Mouse (Mus musculus): Measurements from ENCODE around the gene Gm49387. TPM values are rescaled to one million over a fixed set of nuclear protein-coding genes. Genes with fewer than 3 reads are reported as not detected.

Gm49387 gene
- polyA plus RNA-seq, 1 experiment, result not detected

DNA sequence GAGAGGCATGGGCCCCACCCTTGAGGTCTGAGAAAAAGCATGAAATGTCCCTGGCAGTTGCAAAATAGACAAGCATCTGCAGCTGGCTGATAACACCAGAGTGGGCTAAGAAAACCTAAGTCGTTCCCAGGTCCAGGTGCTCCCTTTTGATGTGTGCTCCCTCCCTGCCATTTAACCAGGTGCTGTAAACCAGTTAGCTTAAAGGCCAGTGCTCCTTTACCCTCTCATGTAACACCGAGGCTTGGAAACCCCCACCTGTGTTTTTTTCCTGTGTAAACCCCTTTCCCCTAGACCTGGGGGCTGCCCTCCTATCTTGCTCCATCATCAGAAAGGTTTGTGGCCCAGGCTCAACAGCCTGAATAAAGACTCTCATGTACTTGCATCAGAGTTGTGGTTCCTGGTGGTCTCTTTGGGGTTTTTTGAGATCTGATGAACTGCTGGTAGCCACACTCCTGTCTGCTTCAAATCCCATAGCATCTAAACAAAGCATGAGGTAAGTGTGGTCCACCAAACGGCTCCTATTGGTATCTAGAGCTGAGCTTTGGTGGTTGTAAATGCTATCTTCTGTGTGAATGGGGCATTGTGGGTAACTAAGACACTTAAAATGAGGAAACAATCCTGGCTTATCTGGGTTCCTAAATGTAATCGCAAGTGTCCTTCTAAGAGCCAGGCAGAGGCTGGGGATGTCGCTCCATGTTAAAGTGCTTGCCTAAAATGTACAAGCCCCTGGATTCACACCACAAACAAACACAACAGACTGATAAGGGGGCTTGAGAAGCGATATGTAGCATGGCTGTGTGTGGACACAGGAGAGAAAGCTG is 70.3 kb downstream of the Gm49387 start:
- peaks cover 48% of the 10 kb centered on the region for H3K4me1 ChIP-seq (ENCODE audit: control insufficient read depth, insufficient read depth, low read length)
- no peak overlapping the region for H3K27ac ChIP-seq (ENCODE audit: insufficient read depth, low read depth, low read length)
- no peak overlapping the region for H3K4me3 ChIP-seq (ENCODE audit: insufficient read depth, low read length)
- TF ChIP-seq CTCF (IDR thresholded peaks at IDR 0.05; ENCODE audit: low read depth, low read length) (no peak), POLR2A (IDR thresholded peaks at IDR 0.05; ENCODE audit: borderline replicate concordance, low read depth, low read length) (no peak)

DNA sequence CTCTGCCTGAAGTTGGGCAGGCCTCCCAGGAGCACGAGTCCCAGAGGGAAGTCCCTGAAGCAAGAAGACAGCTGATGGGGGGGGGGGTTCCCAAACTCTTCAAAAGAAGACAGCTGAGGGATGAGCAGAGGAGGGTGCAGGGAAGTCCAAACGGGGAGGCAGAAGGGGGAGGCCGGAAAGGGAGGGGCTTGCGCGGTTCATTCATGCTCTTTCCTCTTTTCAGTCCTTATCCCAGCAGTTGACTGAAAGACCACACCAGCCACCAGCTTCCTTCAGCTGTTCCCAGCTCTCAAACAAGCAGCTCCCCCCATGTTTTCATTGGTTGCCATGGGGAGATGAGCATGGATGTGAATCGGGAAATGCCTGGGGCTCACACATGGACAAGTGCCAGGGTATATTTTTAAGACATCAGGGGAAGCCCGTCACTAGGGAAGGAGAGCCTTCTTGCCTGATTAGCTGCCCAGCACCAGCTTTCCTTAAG is 71.5 kb downstream of the Gm49387 start:
- Histone ChIP-seq H3K4me1 (ENCODE audit: control insufficient read depth, insufficient read depth, low read length) (peaks cover 46% of the 10 kb centered on the region), H3K27ac (ENCODE audit: insufficient read depth, low read depth, low read length) (peak overlapping the region; percentile 50), H3K4me3 (ENCODE audit: insufficient read depth, low read length) (no peak overlapping the region)
- TF ChIP-seq CTCF (IDR thresholded peaks at IDR 0.05; ENCODE audit: low read depth, low read length) (no peak), POLR2A (IDR thresholded peaks at IDR 0.05; ENCODE audit: borderline replicate concordance, low read depth, low read length) (no peak)

DNA sequence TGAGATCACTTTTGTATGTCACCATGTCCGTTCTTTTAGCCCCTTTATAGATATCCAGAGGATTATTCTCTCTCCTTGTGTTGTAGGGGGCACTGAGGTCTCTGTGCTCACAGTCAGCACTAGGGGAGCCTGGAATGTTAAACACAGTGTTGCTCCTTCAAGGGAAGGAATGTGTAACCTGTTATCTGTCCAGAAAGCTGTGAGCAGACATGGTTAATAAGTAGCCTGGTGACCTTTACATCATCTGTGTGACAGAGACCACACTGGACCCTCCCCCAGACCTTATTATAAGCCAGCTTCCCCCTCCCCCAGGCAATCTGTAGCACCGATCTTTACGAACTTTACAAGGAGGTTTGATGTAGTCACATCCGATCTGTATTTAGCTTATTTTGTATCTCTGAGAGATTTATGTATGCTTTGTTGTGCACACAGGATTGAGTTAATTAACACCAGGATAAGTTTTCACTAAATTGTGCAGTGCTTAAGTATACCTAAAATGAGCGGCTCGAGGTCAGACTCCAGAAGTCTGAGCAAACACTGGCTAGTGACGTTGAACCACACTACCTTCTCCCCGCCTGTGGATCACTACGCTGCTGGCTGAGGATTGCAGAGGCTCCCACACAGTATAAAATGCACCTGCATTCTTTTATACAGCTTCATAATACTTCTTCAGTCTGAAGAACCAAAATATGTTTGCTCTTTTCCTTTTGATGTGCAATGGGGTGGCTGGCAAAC is 75.0 kb downstream of the Gm49387 start:
- TF ChIP-seq POLR2A (IDR thresholded peaks at IDR 0.05; ENCODE audit: borderline replicate concordance, low read depth, low read length), result no peak
- no peak for TF ChIP-seq CTCF (IDR thresholded peaks at IDR 0.05; ENCODE audit: low read depth, low read length)
- H3K27ac ChIP-seq (ENCODE audit: insufficient read depth, low read depth, low read length), result no peak overlapping the region
- peaks cover 23% of the 10 kb centered on the region for H3K4me1 ChIP-seq (ENCODE audit: control insufficient read depth, insufficient read depth, low read length)

DNA sequence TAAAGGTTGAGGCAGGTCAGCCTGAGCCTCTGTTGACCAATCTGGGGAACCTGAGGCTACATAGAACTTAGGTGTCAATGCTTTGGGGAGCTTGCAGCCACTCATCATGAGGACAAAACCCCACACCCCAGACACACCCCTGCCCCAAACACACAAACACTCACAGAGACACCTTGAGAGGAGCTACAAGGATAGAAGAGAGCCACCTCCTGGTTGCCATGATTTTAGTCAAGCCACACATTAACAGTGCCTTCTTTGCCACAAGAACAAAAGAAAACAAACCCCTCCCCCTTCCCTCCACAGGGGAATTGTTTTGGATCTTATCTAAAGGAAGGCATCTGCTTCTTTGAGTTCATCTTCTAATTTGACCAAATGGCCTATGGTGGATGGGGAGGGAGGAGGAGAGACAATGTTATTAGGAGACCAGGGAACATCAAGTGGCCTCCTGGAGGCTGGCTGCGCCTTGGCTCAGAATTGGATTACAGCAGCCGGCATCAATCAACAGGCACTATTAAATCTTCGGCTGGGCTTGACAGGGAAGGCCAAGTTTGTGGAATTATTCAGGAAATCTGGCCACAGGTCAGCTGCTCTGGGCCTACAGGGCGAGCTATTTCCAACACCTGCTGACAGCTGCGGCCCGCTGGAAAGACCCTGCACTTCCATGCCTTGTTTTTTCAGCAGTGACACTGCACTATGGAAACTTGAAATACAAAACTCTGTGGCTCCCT is 76.1 kb downstream of the Gm49387 start:
- Histone ChIP-seq H3K4me3 (ENCODE audit: insufficient read depth, low read length) (no peak overlapping the region), H3K27ac (ENCODE audit: insufficient read depth, low read depth, low read length) (no peak overlapping the region), H3K4me1 (ENCODE audit: control insufficient read depth, insufficient read depth, low read length) (peaks cover 12% of the 10 kb centered on the region)
- no peak for TF ChIP-seq POLR2A (IDR thresholded peaks at IDR 0.05; ENCODE audit: borderline replicate concordance, low read depth, low read length)
- no peak for TF ChIP-seq CTCF (IDR thresholded peaks at IDR 0.05; ENCODE audit: low read depth, low read length)

More for the DNA sequence above, 75.0 kb downstream of the Gm49387 start:
- no peak overlapping the region for H3K4me3 ChIP-seq (ENCODE audit: insufficient read depth, low read length)

DNA sequence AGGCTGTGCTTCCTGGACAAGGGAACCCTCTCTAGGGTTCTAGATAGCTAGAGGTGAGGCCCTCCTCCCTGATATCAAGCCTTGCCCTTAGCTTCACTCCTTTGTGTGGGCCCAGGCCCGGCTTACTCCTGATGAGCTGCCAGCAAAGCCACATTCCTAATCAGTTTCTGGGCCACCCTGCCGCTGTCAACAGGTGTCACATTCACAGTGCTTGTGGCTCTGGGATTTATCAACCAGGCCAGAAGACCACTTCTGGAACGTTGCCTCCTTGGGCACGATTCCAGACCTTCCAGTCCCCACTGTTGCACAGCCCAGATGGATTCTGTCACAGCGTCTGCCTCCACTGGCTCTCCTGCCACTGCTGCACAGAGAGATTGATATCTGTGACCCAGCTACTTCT is 79.8 kb downstream of the Gm49387 start:
- TF ChIP-seq POLR2A (IDR thresholded peaks at IDR 0.05; ENCODE audit: borderline replicate concordance, low read depth, low read length) (no peak), CTCF (IDR thresholded peaks at IDR 0.05; ENCODE audit: low read depth, low read length) (no peak)
- H3K4me3 ChIP-seq (ENCODE audit: insufficient read depth, low read length), result no peak overlapping the region
- H3K27ac ChIP-seq (ENCODE audit: insufficient read depth, low read depth, low read length), result no peak overlapping the region
- 0 out of 2 replicates have a peak, but pooled peaks cover 4% of the 10 kb centered on the region for H3K4me1 ChIP-seq (ENCODE audit: control insufficient read depth, insufficient read depth, low read length)

DNA sequence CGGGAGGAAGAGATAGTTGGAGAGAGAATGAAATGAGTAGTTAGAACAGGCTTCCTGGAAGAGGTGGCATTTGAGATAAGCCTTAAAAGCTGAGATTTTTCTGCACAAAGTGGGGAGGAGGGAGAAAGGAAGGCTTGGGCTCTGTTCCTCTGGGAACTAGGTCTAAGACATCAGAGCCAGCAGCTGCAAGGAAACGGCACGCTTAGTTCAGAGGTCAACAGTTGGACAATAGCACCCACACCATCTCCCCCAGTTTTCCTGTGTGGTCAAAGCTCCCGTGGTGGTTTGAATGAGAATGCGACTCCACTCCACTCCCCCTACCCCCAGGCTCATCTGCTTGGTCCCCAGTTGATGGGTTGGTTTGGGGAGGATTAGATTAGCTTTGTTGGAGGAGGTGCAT is 81.5 kb downstream of the Gm49387 start:
- Histone ChIP-seq H3K4me3 (ENCODE audit: insufficient read depth, low read length) (no peak overlapping the region), H3K4me1 (ENCODE audit: control insufficient read depth, insufficient read depth, low read length) (0 out of 2 replicates have a peak, but pooled peaks cover 4% of the 10 kb centered on the region), H3K27ac (ENCODE audit: insufficient read depth, low read depth, low read length) (no peak overlapping the region)
- TF ChIP-seq CTCF (IDR thresholded peaks at IDR 0.05; ENCODE audit: low read depth, low read length) (no peak), POLR2A (IDR thresholded peaks at IDR 0.05; ENCODE audit: borderline replicate concordance, low read depth, low read length) (no peak)

DNA sequence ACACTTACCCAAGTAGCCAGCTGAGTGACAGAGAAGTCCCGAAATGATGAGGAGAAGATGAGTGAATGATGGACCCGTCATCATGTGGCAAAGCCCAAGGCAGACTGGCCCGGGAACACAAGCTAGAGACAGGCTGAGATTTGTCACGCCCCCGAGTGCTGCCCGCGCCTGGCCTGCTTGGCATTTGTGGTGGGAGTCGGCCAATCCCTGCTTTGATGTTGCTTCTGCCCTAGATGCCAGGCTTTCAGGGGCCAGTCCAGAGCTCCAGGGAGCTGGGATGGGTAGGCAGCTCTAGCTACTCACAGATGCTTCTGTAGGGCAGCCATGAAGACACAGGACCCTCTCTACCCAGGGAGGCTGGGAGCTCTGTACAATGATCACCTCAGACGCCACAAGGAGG is 82.9 kb downstream of the Gm49387 start:
- 0 out of 2 replicates have a peak, but pooled peaks cover 4% of the 10 kb centered on the region for H3K4me1 ChIP-seq (ENCODE audit: control insufficient read depth, insufficient read depth, low read length)
- H3K27ac ChIP-seq (ENCODE audit: insufficient read depth, low read depth, low read length), result no peak overlapping the region
- H3K4me3 ChIP-seq (ENCODE audit: insufficient read depth, low read length), result no peak overlapping the region
- no peak for TF ChIP-seq POLR2A (IDR thresholded peaks at IDR 0.05; ENCODE audit: borderline replicate concordance, low read depth, low read length)
- no peak for TF ChIP-seq CTCF (IDR thresholded peaks at IDR 0.05; ENCODE audit: low read depth, low read length)

DNA sequence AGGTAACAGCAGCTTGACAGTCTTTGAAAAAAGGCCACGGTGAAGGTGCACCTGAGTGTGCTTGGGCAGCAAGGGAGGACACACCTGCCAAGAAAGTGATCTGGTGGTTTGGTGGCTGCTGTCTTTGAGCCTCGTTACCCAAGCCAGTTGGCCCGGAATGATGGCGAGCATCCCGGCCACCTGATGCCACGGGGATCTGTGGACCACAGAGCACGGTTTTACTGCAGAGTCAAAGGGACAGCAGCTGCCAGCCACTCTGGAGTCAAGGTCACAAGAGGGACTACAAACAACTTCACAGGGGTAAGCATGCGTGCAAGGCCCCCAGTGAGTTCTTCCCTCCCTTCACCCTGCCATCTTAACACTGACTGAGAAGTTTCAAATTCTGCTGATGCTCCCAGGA is 83.4 kb downstream of the Gm49387 start:
- no peaks in the 10 kb centered on the region for H3K4me1 ChIP-seq (ENCODE audit: control insufficient read depth, insufficient read depth, low read length)
- H3K27ac ChIP-seq (ENCODE audit: insufficient read depth, low read depth, low read length), result no peak overlapping the region
- H3K4me3 ChIP-seq (ENCODE audit: insufficient read depth, low read length), result no peak overlapping the region
- TF ChIP-seq CTCF (IDR thresholded peaks at IDR 0.05; ENCODE audit: low read depth, low read length) (no peak), POLR2A (IDR thresholded peaks at IDR 0.05; ENCODE audit: borderline replicate concordance, low read depth, low read length) (no peak)

DNA sequence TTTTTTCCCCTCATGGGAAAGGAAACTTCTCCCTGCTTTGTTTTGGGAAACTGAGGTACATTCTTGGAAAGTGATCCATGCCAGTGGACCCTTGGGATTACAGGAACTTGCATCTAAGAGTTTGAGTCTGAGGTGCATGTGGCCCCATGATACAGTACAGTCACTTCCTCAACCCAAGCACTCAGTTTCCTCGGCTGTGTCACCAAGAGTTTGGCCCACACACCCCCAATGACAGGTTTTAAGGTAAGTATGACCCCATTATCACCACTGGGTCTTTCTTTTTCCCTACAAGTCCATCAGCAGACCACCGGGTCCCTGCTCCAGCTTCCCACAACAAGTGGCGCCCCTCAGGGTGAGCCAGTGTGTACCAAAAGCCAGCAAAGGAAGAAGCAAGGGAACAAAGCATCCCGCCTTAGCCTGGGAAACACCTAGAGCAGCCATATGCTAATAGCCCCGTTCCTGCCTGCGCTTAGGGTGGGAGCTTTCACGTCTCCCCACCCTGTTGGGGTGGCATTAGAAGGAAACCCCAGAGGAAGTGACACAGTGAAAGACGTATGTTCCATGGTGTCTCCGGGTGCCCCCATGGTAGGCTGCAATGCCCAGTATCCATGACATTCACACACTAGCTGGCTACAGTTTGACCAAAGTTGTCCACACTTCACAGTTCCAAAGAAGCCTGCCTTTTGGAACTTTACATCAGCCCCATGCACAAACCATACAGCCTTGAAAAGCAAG is 84.0 kb downstream of the Gm49387 start:
- Histone ChIP-seq H3K4me3 (ENCODE audit: insufficient read depth, low read length) (no peak overlapping the region), H3K4me1 (ENCODE audit: control insufficient read depth, insufficient read depth, low read length) (no peaks in the 10 kb centered on the region), H3K27ac (ENCODE audit: insufficient read depth, low read depth, low read length) (no peak overlapping the region)
- TF ChIP-seq POLR2A (IDR thresholded peaks at IDR 0.05; ENCODE audit: borderline replicate concordance, low read depth, low read length) (no peak), CTCF (IDR thresholded peaks at IDR 0.05; ENCODE audit: low read depth, low read length) (no peak)
